Mouse (Mus musculus): ENCODE data around the gene Cacna2d3. TPM values are rescaled to one million over a fixed set of nuclear protein-coding genes. Genes with fewer than 3 reads are reported as not detected.

Cacna2d3 gene
- polyA plus RNA-seq, 1 experiment from 2014 or later, result 37.5 TPM

GRCm38 (mm10) chr14:29137614-29138013 lies 584.0 kb downstream of the Cacna2d3 start:
- WGBS, result 70% methylated on average over 7 of the region's 7 CpGs
- H3K4me3 ChIP-seq (replicated peaks), result no peak overlapping the region
- no peak overlapping the region for H3K4me2 ChIP-seq (replicated peaks)
- H3K36me3 ChIP-seq, result no peaks in the 10 kb centered on the region
- no peak for ATAC-seq (ENCODE audit: insufficient number of reproducible peaks, low FRiP score, low TSS enrichment, low read depth)
- H3K27me3 ChIP-seq, result no peaks in the 10 kb centered on the region
- H3K9me3 ChIP-seq (replicated peaks), result no peaks in the 10 kb centered on the region
- no peak overlapping the region for H3K9ac ChIP-seq
- peaks cover 33% of the 10 kb centered on the region for H3K4me1 ChIP-seq
- peak overlapping the region; percentile 70 for H3K27ac ChIP-seq (replicated peaks)

GRCm38 (mm10) chr14:29137006-29137579 lies 584.6 kb downstream of the Cacna2d3 start:
- no peak overlapping the region for H3K4me2 ChIP-seq (replicated peaks)
- H3K9me3 ChIP-seq (replicated peaks), result no peaks in the 10 kb centered on the region
- H3K27ac ChIP-seq (replicated peaks), result peak overlapping the region; percentile 76
- H3K4me1 ChIP-seq, result peaks cover 33% of the 10 kb centered on the region
- H3K4me3 ChIP-seq (replicated peaks), result no peak overlapping the region
- 32% methylated on average over 10 of the region's 10 CpGs for WGBS
- no peaks in the 10 kb centered on the region for H3K27me3 ChIP-seq
- peak; percentile 80; the same call in 1 of the 2 replicates for ATAC-seq (ENCODE audit: insufficient number of reproducible peaks, low FRiP score, low TSS enrichment, low read depth)
- no peaks in the 10 kb centered on the region for H3K36me3 ChIP-seq
- no peak overlapping the region for H3K9ac ChIP-seq

DNA sequence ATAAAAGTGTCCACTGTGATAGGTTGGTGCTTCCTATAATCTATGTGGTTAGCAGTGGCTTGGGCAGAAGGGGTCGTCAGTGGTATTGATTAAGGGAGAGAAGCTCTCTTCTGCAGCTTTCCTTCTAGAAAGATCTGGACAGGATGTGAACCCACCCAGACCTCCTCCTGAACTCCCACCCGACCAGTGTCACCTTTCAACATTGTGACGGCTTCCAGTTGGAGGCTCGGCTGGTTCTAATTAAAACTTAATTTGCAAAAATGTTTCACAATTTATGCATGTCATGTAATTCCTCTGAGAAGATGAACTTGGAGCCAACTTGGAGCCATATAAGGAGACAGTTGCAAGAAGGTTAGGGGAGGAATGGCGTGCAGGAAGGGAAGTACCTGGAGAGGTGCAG lies 586.8 kb downstream of the Cacna2d3 start:
- ATAC-seq (ENCODE audit: insufficient number of reproducible peaks, low FRiP score, low TSS enrichment, low read depth), result no peak
- H3K4me3 ChIP-seq (replicated peaks), result no peak overlapping the region
- H3K9ac ChIP-seq, result no peak overlapping the region
- H3K36me3 ChIP-seq, result no peaks in the 10 kb centered on the region
- H3K27me3 ChIP-seq, result no peaks in the 10 kb centered on the region
- 42% methylated on average over 5 of the region's 5 CpGs for WGBS
- H3K9me3 ChIP-seq (replicated peaks), result no peaks in the 10 kb centered on the region
- no peak overlapping the region for H3K4me2 ChIP-seq (replicated peaks)
- H3K27ac ChIP-seq (replicated peaks), result peak overlapping the region; percentile 68
- H3K4me1 ChIP-seq, result peaks cover 33% of the 10 kb centered on the region

DNA sequence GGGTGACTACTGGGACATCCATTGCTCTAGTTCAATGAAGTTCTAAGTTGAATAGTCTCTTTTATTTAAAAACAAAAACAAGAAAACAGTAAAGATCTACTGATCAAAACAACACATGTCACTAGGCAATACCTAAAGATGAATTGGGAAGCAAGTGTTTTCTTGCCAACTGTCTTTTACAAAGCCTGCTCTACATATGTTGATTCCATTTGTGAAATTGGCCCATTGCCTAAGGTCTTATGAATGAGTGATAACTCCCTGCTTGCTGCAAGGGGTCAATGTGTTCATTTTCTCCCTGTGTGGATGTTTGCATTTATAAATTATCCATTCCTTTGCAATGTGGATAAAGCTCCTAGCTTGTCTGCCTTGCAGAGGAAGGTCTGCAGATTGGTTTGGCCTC lies 591.2 kb downstream of the Cacna2d3 start:
- Histone ChIP-seq H3K9me3 (replicated peaks) (no peaks in the 10 kb centered on the region), H3K27ac (replicated peaks) (no peak overlapping the region), H3K4me3 (replicated peaks) (no peak overlapping the region), H3K4me2 (replicated peaks) (no peak overlapping the region), H3K4me1 (peaks cover 16% of the 10 kb centered on the region), H3K27me3 (no peaks in the 10 kb centered on the region), H3K36me3 (no peaks in the 10 kb centered on the region), H3K9ac (no peak overlapping the region)
- no peak for ATAC-seq (ENCODE audit: insufficient number of reproducible peaks, low FRiP score, low TSS enrichment, low read depth)

- no peaks in the 10 kb centered on the region for H3K36me3 ChIP-seq
- no peak overlapping the region for H3K27ac ChIP-seq (replicated peaks)
- H3K27me3 ChIP-seq, result no peaks in the 10 kb centered on the region
- H3K4me1 ChIP-seq, result no peaks in the 10 kb centered on the region
- no peak overlapping the region for H3K4me3 ChIP-seq (replicated peaks)
- no peaks in the 10 kb centered on the region for H3K9me3 ChIP-seq (replicated peaks)
- no peak for ATAC-seq (ENCODE audit: insufficient number of reproducible peaks, low FRiP score, low TSS enrichment, low read depth)
- no peak overlapping the region for H3K4me2 ChIP-seq (replicated peaks)
- no peak overlapping the region for H3K9ac ChIP-seq
Observed at GRCm38 (mm10) chr14:29123886-29124285, 597.8 kb downstream of the Cacna2d3 start.

DNA sequence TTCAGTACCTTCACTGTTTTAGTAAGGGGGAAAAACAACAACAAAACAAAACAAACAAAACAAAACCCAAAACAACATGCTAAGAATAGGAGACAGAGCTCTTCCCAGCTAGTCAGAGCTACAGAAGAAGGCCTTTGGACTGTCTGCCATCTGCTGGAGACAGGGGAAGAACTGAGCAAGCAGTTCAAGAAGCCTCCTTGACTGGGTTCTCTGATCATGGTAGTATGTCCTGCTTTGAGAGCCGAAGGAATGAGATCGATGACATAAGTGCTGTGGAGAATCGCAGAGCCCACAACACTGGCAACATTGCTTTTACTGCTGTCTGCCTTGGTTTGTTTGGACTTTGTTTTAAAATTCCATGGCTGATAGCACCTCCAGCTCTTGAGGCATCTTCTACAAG lies 598.9 kb downstream of the Cacna2d3 start:
- Histone ChIP-seq H3K9ac (no peak overlapping the region), H3K36me3 (no peaks in the 10 kb centered on the region), H3K27me3 (no peaks in the 10 kb centered on the region), H3K27ac (replicated peaks) (no peak overlapping the region), H3K9me3 (replicated peaks) (no peaks in the 10 kb centered on the region), H3K4me2 (replicated peaks) (no peak overlapping the region), H3K4me3 (replicated peaks) (no peak overlapping the region), H3K4me1 (no peaks in the 10 kb centered on the region)
- 81% methylated on average over 3 of the region's 3 CpGs for WGBS
- no peak for ATAC-seq (ENCODE audit: insufficient number of reproducible peaks, low FRiP score, low TSS enrichment, low read depth)

DNA sequence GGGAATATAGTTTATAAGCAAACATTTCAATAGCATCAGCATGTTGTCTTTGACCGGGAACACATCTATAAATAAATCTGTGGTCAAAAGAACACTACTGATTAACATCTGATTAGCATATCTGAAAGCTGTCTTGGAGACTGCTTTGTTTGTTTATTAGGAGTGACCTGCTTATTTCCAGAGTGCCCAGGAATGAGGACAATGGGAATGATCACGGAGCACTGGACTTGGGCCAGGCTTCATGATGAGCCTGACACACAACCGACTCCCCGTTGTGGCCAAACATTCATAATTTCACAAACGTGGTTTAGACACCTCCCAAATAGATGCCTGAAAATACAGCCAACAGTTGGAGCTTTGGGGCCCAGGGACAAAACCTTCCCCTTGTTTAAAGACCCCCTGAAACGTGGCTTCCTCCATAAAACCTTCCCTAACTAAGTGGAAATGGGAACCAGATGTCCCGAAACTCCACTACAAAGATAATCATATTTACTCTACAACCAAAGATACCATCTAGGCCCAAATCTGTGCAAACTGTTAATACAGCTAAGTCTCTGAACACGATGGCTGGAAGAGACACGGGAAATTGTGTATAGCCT lies 607.7 kb downstream of the Cacna2d3 start:
- Histone ChIP-seq H3K27ac (replicated peaks) (peak overlapping the region; percentile 58), H3K9me3 (replicated peaks) (0 out of 2 replicates have a peak, but pooled peaks cover 7% of the 10 kb centered on the region), H3K27me3 (no peaks in the 10 kb centered on the region), H3K4me3 (replicated peaks) (no peak overlapping the region), H3K4me2 (replicated peaks) (no peak overlapping the region), H3K4me1 (peaks cover 12% of the 10 kb centered on the region), H3K9ac (no peak overlapping the region), H3K36me3 (no peaks in the 10 kb centered on the region)
- 35% methylated on average over 9 of the region's 9 CpGs for WGBS
- ATAC-seq (ENCODE audit: insufficient number of reproducible peaks, low FRiP score, low TSS enrichment, low read depth), result no peak

DNA sequence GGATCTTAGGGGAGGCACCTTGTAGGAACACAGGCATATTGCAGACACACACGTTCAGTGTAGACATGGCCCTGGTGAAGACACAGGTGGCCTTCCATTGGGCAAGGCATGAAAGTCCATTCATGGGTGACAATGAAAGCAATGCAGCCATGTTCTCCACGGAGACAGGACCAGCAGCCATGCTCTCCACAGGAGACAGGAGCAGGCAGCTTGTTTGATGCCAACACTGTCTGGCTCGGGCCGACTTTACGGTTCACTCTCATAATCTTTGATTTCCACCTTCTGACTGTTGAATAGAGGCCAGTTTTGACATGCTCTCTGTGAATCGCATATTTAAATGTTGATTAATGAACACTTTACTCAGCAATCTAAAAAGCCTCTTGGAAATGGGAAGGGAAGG lies 610.0 kb downstream of the Cacna2d3 start:
- 83% methylated on average over 6 of the region's 6 CpGs for WGBS
- Histone ChIP-seq H3K36me3 (no peaks in the 10 kb centered on the region), H3K4me1 (peaks cover 12% of the 10 kb centered on the region), H3K27ac (replicated peaks) (no peak overlapping the region), H3K4me3 (replicated peaks) (no peak overlapping the region), H3K9me3 (replicated peaks) (0 out of 2 replicates have a peak, but pooled peaks cover 7% of the 10 kb centered on the region), H3K9ac (no peak overlapping the region), H3K4me2 (replicated peaks) (no peak overlapping the region), H3K27me3 (no peaks in the 10 kb centered on the region)
- ATAC-seq (ENCODE audit: insufficient number of reproducible peaks, low FRiP score, low TSS enrichment, low read depth), result no peak

GRCm38 (mm10) chr14:29110351-29111091 lies 611.1 kb downstream of the Cacna2d3 start:
- Histone ChIP-seq H3K4me2 (replicated peaks) (no peak overlapping the region), H3K4me3 (replicated peaks) (no peak overlapping the region), H3K27ac (replicated peaks) (no peak overlapping the region), H3K9me3 (replicated peaks) (0 out of 2 replicates have a peak, but pooled peaks cover 7% of the 10 kb centered on the region), H3K9ac (no peak overlapping the region), H3K4me1 (peaks cover 15% of the 10 kb centered on the region), H3K27me3 (no peaks in the 10 kb centered on the region), H3K36me3 (no peaks in the 10 kb centered on the region)
- 65% methylated on average over 9 of the region's 9 CpGs for WGBS
- no peak for ATAC-seq (ENCODE audit: insufficient number of reproducible peaks, low FRiP score, low TSS enrichment, low read depth)

DNA sequence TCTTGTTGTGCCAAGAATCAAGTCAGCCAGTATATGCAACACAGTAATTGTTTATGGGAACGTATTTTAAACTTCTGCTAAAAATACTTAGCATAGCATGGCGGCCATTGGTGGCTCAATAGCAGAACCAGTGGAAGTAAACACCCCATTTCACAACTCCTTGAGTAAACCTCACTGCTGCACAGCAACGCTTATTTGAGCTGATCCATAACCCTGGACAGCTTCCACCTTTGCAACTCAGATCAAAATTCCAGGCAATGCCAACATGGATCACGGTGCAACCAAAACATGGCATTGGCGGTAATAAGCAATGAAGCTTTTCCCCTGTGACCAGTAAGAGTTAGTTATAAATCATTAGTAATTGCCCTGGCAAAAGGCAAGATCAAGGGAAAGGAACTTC lies 614.2 kb downstream of the Cacna2d3 start:
- 82% methylated on average over 5 of the region's 5 CpGs for WGBS

GRCm38 (mm10) chr14:29097776-29098175 lies 623.9 kb downstream of the Cacna2d3 start:
- Histone ChIP-seq H3K27me3 (no peaks in the 10 kb centered on the region), H3K4me3 (replicated peaks) (no peak overlapping the region), H3K36me3 (no peaks in the 10 kb centered on the region), H3K9me3 (replicated peaks) (no peaks in the 10 kb centered on the region), H3K4me2 (replicated peaks) (no peak overlapping the region), H3K4me1 (peaks cover 15% of the 10 kb centered on the region), H3K27ac (replicated peaks) (no peak overlapping the region), H3K9ac (no peak overlapping the region)
- WGBS, result 78% methylated on average over 12 of the region's 12 CpGs
- ATAC-seq (ENCODE audit: insufficient number of reproducible peaks, low FRiP score, low TSS enrichment, low read depth), result no peak

More for the DNA sequence above, 614.2 kb downstream of the Cacna2d3 start:
- H3K27me3 ChIP-seq, result no peaks in the 10 kb centered on the region
- H3K4me3 ChIP-seq (replicated peaks), result no peak overlapping the region
- no peak overlapping the region for H3K9ac ChIP-seq
- ATAC-seq (ENCODE audit: insufficient number of reproducible peaks, low FRiP score, low TSS enrichment, low read depth), result no peak
- no peak overlapping the region for H3K4me2 ChIP-seq (replicated peaks)
- 0 out of 2 replicates have a peak, but pooled peaks cover 7% of the 10 kb centered on the region for H3K9me3 ChIP-seq (replicated peaks)
- H3K4me1 ChIP-seq, result peaks cover 5% of the 10 kb centered on the region; the same call in 1 of the 2 replicates
- H3K36me3 ChIP-seq, result no peaks in the 10 kb centered on the region
- no peak overlapping the region for H3K27ac ChIP-seq (replicated peaks)

Data from embryonic facial prominence, embryonic 15.5 days (tissue).